Mouse (Mus musculus): ENCODE measurements around the gene Naxd.
"Not testable (repeated sequence)": the region's sequence is repeated elsewhere in the genome, so short reads cannot be mapped to it uniquely, and the experiment has no call there.

Naxd gene

DNA sequence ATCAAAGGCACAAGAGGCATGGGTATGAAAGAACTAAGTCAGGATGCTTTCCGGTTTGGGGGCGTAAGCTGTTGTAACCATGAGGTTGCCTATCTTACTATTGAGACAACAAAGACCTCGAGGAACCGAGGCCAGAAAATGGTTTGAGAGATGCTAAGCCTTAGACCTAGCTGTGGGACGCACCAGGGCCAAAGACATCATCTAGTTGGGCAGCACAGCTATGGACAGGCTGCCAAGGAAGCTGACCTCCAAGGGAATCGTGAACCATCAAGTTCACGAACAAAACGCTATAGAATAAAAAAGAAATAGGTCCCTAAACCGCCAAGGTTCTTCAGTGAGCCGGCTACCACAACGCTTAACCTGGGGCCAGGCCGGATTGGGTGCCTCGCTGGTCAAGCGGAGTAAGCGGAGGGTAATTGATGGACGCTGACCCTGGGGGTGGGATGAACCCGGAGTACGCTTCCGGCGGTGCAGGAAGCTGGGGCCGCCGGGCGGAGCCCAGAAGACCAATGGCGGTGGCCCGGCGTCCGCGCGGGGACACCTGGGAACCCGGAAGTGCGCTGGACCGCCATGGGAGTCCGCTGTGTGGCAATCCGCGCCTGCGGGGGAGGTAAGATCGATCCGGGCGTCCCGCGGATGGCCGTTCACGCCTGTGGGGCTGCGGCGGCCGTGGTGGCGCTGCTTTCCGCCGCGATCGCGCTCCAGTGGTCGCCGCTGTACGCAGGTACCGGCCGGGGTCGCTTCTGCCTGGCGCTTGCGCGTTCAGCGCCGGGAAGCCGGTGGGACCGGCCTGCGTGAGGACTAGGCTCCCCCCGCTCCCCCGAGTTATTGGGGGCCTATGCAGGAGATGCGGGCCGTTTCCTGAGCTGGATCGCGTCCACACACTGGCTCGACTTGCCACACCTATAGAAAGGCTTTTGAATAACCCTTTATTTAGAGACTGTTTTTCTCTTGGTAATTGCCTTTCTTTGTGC is at the start of gene Naxd:
Naxd (plus strand) TSS at position 490 of the 974 bp plus-strand sequence.
- DNase-seq, result peak; percentile 93

DNA sequence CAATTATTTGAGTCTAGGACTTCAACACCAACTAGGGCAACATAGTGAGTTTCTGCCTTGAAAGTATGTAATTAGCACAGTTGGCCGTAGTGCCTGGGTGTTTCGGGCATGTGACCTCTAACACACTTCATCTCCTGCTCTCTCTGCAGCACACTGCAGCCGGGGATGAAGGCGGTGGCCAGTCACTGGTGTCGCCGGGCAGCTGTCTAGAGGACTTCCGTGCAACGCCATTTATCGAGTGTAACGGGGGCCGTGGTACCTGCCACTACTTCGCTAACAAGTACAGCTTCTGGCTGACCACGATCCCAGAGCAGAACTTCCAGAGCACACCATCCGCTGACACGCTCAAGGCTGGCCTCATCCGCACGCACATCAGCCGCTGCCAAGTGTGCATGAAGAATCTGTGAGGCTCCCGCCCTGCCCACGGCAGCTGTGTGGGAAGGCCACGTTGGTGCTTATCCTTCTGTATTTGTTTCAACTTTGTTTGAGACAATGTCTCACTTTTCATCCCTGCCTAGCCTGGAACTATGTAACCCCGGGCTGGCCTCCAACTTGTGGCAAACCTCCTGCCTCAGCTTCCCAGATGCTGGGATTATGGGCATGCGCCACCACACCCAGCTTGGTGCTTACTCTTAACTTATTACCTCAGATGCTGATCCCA is 49.3 kb upstream of the Naxd start:
- no peak for DNase-seq

DNA sequence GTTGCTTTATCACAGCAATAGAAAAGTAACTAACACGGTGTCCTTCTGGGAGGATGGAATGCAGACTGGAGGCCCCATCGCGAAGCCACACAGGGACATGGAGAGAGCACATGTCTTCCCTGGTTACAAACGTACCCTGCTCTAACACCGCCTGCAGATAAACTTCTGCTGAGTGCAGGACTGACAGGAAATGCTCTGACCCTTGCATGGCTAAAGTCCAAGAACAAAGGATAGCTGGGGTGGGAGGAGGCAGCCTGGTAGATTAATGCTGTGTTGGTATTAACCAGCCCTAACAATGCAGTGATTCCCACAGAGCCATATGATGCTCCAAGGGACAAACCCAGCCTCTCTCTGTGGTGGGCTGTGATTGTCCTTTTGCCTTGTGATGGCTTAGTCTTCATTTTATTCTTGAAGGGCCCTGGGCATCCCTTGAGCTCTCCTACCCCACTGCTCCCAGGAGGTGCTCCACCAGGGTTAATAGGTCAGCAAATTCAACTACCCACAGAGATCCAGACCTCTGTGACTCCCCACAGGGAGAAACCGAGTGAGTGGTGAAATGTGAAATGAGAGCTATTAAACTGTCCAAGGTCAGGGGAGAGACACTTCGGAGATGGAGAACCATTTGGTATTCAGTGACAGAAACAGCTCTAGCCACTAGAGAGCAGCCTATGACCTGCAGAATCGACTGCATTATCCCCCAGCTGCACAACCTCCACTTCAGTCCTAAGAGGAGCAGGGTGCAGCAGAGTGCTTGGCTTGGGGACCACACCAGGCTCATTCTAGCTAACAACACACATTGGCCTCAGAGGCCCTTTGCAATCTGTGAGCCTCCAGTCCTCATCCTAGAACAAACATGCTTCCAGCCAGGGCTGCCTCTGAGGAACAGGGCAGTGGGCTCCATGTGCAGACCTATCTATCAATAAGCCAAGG is 46.9 kb upstream of the Naxd start:
- peak; percentile 74 for DNase-seq

DNA sequence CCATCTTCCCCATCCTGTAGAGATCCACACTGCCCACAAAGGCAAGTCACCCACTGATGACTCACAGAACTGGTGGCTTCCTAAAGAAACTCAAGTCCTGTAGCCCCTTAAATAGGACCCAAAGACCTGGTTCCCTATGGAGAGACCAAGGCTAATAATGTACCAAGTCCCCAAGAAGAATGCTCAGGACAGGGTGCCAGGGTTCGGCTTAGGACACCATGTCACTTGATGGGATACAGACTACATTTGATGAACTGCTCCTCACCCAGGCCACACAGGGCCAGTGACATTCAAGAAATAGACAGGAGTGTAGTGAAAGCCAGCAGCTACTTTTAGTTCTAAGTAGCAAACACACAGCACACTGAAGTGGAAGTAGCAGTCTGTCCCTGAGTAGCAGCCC is 45.2 kb upstream of the Naxd start:
- DNase-seq, result no peak

DNA sequence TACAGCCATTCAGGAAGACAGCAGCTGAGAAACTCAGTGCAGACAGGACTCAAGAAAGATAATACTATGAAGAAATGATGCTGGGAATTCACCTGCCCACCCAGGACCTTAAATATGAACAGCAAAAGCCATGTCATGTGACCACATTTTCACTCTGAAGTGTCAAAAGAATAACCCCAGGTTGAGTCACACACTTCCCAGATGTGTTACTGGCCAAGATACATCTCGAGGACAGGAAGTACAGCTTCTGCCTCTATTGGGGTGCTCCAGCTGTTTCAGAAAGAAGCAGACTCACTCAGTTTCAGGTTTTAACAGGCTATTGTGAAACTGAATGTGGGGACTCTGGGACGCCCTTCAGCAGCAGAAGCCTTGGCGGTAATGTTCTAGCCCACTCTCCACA is 44.7 kb upstream of the Naxd start:
- no peak for DNase-seq

DNA sequence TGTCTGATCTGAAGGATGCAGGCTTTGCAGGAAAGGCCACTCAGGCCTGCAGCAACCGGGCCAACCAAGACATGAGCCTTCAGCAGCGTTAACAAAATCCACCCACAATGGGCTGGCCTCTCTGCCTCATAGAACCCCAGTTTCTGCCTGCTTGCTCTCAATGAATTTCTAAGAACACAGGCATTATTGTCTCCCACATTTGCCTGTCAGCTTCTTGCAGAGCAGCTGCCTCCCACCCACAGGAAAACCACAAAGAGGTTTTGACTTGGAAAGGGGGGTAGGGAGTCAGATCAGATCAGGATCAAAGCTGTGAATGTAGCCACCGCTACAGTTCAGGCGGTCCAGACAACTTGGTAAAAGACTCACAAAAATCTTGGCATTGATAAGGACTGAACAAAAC is 44.3 kb upstream of the Naxd start:
- DNase-seq, result no peak

DNA sequence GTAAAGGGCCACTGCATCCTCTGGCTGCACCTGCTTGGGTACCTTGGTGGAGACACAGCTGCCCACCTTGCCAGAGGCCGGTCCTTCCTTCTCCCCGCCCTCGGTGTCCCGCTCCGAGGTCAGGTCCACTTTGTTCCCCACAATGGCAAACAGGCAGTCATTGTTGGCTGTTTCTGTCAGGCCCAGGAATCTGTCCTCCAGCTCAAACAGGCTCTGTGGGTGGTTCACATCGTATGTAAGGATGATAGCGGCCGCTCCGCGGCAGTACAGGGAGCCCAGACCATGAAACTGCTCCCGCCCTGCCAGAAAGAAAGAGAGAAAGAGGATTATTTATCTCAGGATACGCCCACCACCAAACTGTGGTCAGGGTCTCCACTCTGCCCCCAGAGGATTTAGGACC is 43.1 kb upstream of the Naxd start:
- DNase-seq, result no peak

DNA sequence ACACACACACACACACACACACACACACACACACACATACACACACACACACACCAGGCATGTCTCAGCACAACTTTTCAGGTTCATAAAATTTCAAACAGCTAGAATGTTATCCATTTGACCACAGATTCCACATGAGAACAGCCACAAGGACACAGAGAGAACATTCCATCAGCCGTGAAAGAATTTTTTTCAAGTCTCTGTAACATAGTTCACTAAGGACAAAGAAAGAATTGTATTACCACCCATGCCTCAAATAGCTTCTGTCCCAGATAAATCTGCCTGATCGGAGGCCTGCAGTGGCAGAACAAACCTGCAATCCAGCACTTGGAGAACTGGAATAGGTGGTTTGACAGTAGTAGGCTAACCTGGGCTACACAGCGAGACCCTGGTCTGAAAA is 40.0 kb upstream of the Naxd start:
- DNase-seq, result no peak

DNA sequence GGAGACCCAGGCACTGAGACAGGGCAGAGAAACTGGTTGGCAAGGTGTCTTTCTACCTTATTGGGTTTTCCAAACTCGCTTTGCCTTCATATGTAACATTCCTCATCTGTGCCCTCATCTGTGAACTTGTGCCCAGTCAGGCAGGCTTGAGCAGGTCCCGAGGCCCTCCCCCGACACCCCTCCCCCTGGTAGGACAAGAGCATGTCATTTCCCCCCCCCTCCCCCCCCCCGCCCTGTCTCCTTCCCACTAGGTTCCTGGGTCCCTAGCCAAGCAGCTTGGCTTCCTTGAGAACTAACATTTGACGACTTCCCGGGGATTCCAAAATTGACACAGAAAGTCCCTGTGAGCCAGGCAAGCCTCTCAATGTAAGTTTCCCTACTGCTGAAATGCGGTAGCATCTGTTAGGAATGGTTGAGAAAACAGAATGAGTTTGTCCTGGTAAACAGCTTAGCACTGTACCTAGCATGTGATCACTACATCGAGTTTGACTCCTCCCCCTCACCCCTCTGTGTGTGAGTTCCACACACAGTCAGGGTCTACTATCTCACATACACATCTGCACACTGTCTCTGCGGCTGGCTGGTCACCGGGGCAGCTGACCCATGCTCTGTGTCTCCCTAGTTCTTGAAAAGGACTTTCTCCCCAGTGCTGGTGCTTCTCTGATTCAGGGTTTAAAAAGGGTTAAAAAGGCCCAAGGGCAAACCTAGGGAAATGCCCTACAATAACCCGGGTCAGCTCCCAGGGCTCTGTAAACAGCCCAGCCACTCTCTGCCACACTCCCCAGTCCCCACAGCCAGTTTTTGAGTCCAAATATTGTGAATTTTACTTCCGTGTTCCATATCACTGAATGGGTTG is 39.1 kb upstream of the Naxd start:
- DNase-seq, result peak; percentile 74

DNA sequence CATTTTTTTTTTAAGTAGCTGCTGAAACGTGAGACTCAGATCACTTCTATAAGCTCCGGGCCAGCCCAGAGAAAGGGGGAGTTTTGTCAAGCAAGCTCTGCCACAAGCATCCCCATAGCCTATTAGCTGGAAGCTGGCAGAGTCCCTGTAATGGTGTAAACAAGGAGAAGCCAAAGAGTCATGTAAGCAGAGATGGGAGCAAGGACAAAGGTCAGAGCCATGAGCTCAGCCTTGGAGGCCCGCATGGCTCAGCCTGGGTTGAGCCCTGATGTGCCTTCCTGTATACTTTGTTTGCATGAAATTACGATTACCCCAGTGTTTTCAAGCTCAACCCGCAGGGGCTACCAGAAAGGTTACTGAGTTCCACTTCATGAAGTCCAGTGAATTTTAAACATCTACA is 38.3 kb upstream of the Naxd start:
- no peak for DNase-seq

DNA sequence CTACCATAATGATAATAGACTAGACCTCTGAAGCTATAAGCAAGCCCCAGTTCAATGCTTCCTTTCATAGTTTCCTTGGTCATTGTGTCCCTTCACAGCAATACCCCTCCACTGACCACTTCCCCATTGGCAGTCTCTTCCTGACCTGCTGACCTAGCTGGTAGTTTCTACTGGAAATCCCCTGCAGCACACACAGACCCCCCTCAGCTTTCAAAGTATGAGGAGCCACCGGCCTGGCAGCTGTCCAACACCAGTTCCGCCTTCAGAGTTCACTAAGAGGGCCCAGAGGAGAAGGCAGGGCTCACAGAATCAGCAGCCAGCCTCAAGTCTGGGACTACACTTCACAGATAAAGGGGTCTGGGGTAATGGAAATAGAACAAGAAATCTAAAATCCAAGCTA is 36.4 kb upstream of the Naxd start:
- DNase-seq, result peak; percentile 62

DNA sequence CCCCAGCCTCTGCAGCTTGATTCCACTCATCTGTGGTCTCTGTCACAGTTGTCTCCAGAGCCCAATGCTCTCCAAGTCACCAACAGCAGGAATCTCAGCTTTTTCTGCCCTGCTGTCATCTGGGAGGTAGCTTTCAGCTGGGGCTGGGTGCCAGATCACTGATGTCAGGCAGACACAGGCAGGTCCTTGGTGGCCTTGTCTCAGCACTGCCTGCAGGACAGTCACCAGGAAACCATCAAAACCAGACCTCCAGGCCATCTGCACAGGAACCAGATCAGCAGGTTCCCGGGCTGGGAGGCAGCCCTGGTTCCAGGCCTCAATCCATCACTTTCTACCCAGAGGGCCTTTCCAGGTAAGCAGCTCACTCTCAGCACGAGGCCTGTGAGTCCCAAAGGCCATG is 35.5 kb upstream of the Naxd start:
- DNase-seq, result no peak

DNA sequence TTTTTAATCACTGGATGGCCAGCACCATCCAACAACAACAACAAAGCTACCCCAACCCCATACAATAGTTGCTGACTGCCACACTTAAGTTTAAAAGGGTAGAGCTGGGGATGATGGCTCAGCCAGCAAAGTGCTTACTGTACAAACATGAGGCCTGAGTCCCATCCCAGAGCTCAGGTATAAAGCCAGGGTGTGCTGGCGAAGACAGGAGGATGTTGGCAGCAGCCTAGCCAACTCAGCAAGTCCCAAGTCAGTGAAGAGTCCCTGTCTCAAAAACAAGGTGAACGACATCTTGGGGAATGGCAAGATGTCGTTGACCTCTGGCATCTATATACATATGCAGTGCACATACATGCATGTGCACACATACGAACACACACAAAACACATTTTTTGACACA is 34.7 kb upstream of the Naxd start:
- no peak for DNase-seq

DNA sequence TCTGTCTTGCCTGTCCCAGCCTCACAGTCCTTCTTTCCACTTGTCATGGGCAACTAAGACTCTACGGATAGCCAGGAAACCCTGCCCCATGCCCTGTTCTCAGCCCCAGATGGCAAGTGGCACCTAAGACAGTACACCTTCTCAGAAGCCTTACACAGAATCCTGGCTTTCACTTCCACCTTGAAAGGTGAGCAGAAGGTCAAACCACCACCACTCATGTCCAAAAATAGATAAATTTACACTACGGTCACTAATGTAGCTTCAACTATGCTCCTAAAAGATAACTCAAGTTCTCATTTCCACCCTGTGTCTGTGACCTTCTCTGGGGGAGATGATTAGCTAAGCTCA is 33.8 kb upstream of the Naxd start:
- no peak for DNase-seq

DNA sequence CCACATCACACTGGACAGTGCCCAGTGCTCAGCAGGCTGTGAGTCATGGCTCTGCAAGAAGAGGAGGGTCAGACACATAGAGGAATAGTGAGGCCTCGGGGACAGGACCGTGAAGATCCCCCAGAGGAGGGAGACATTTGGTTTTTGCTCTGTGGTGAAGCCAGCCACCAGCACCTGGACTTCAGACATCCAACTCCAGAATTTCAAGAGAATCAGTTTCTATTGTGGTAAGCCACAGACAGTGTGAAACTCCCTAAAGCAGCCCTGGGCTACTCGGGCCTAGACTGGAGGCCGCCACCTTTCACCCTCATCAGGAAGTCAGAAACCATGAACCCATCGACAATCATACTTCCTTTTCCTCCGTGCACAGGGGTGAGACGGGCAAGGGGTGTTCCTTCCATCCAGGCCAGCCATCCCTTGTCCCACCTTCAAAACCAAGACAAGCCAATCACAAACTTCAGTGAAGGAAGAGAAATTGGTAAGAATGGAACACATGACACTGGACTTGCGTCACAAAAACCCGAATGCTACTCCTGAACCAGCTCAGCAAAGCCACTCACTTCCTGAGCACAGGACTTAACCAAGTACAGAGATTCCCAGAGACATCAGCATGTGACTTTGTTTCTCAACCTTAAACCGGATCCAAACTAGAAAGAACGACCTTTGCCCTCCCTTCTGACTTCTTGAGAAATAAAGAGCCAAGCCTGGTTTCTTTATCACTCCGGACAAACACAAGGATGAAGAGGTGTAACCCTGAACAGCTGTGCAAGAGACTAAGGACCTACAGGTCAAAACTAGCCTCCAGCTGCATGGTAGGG is 33.2 kb upstream of the Naxd start:
- DNase-seq, result no peak

DNA sequence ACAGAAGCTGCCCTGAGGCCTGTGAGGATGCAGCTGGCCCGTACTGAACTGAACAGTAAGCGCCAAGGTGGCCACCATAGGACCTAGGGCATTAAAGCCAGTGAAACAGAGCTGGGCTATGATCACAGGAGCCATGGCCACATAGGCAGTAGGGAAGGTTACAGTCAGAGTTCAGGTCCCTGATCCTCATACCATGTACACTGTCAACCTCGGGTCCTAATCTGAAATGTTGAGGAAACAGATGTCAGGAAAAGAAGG is 32.7 kb upstream of the Naxd start:
- DNase-seq, result no peak

DNA sequence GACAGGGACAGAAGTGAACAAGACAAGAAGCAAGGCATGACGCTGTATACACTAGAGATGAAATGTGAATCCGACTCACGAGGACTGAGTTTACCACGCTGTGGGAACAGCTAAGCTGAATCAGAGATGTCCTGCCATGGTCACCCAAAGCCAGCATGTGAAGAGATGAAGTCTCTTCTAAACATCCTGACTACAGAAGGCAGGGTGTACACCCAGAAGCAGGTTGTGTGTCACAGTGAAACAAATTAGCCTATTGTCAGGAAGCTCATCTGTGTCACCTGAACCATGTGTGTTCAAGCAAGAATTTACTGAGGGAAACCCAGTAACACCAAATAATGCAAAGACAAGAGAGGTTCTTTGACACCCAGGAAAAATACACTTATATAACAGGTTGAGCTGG is 31.7 kb upstream of the Naxd start:
- DNase-seq, result no peak

DNA sequence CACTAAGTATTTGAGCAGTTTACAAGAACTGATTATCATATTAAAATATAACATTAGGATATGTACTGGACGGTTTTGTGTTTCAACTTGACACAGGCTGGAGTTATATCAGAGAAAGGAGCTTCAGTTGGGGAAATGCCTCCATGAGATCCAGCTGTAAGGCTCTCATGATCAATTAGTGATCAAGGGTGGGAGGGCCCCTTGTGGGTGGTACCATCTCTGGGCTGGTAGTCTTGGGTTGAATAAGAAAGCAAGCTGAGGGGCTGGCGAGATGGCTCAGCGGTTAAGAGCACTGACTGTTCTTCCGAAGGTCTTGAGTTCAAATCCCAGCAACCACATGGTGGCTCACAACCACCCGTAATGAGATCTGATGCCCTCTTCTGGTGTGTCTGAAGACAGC is 30.8 kb upstream of the Naxd start:
- not testable (repeated sequence) for DNase-seq

DNA sequence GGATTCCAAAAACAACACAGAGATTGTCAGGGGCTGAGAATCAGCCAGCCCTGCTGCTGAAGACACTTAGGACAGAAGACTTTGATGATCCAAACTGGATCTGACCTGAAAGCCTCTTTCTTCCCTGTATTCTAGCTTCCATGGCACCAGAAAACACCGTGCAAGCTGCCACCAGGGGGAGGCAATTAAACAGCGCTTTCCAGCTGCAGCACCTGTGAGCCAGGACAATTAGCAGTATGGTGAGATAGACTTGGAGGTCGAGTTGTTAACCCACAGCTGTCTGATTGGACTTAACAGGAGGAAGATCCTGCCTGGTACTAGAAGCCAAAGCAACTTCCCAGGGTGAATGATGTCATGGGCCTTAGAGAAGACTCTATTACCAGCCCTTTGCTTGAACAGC is 28.2 kb upstream of the Naxd start:
- peak; percentile 53 for DNase-seq

DNA sequence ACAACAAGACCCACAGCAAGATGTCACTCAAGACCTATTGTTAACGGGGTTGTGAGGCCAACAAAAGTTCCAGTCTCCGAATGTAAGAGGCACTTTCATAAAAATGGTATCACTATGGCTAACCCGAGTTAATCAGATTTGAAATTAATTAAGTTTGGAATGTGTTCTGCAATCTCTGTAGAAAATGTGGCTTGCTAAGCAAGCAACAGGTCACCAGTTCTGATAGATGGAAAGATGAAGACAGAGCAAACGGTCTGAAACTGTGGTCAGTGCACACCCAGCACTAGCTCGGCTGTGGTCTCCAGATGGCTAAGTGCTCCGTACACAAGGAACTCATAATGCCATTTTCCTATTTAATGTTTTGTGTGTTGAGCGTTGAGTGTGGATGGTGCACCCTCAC is 26.6 kb upstream of the Naxd start:
- no peak for DNase-seq

DNA sequence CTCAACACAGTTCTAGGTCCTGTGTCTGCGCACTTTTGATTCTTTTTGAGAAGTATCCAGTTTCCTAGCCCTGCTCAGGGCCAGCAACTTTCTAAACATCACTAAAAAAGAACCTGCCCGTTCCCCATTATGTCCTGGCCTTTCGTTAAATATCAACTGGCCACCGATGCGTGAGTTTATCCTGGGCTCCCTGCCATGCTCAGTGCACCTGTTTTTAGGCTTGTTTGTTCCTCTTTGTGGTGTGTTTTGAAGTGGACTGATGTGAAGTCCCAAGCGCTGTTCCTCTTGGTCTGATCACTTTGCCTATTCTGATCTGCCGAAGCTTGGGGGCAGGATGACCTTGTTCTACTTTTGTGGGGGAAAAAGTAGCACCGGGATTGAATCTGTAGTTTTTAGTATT is 26.0 kb upstream of the Naxd start:
- no peak for DNase-seq

DNA sequence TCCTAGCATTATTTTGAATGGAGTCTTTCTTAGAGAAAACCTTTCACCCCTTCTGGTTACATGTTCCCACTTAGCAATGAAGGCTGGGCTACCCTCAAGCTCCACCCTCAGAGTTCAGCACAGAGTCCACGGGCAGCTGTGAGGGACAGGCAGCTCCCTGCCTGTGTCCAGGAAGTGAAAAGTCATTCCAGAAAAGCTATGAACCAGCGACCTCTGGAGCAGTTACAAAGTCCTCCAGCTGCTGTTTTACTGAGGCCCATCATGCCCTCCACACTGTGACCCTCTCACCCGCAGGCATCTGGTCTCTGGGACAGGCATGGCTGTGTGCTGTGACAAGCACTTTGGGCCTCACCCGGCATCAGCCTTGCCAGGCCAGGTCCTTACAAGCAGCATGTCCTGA is 24.2 kb upstream of the Naxd start:
- DNase-seq, result peak; percentile 85

Data from lung, postnatal 10 days (tissue).